Mouse (Mus musculus) cerebral cortex, adult 2 months (tissue): ENCODE data around the gene D17H6S53E.

Experiments used
- WGBS: fragments of 180-500 bp; shearing (Covaris S2); methylation state at CpG from one replicate; pipeline ENCODE4 v1.1.7; 2018; 5-methylcytosine and 5-hydroxymethylcytosine counted together

The D17H6S53E gene

DNA sequence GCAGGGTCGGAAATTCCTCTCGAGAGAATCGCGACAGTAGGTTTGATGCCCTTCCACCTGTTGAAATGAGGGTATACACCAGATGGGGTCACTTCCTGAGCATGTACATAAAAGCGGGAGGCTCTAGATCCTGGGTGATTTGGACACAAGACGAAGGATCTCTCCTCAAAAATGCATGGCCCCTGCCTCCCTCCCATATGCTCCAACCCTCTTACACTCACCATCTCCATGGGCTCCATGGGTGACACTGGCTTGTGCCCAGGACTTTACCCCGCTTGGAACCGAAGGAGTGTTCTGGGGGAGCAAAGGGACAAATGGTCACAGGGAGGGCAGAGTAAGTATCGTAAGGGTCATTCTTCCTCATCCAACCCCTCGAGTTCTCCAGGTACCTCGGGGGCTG, 35.2 kb downstream of the D17H6S53E start:
- 68% methylated on average over 11 of the region's 11 CpGs for WGBS

GRCm38 (mm10) chr17:35162121-35162520, 35.9 kb downstream of the D17H6S53E start:
- 50% methylated on average over 14 of the region's 14 CpGs for WGBS

DNA sequence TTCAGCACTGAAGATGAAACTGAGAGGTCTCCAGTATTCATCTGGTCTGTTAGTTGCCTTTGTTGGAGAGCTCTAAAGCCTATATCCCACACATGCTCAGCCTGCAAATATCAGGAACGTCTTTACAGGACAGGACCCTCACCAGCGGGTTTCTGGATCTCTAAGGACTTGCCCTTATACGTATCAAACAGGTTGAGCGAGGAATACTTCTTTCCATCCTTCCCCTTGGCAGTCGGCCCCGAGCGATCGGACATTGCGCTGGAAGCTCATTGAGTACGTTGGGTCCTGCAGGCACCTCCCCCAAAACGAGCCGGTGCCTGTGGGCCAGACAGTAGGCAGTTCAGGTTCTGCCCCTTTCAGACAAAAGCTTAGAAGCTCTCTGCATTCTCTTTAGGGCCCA, 36.6 kb downstream of the D17H6S53E start:
- 12% methylated on average over 12 of the region's 12 CpGs for WGBS

DNA sequence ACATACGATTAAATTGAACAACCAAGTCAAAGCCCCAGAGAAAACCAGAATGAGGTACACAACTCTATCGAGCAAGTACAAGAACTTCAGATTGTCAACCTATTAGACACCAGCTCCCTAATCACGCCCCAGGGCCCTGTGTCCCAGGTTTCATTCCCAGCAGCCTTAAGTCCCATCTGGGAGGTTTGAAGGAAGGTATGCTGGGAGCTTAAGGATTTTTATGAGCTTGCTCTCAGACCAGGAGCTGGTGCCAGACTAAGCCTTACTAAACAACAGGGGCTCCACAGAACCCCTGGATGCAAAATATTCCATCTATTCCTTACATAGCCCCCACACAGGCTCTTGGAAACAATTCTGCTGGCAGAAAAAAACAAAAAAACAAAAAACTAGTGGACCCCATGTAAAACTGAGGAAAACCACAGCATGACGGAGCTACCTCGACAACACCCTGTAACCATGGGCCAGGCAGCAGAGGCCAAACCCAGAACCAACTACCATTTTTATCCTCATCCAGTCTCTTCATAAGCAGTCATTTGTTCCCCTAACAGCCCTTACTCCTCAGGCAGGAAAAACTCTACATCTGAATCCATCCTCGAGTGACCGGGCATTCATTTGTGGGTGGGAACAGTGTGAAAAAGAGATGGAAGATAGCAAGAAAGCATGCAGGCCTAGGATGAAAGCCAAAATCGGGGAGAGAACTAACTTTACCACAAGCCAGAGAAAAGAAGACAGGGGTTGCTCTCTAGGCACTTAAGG, 37.3 kb downstream of the D17H6S53E start:
- WGBS, result 3% methylated on average over 8 of the region's 8 CpGs

- under 1% methylated on average over 26 of the region's 28 CpGs for WGBS
Measured at GRCm38 (mm10) chr17:35164218-35164567, 38.0 kb downstream of the D17H6S53E start.

DNA sequence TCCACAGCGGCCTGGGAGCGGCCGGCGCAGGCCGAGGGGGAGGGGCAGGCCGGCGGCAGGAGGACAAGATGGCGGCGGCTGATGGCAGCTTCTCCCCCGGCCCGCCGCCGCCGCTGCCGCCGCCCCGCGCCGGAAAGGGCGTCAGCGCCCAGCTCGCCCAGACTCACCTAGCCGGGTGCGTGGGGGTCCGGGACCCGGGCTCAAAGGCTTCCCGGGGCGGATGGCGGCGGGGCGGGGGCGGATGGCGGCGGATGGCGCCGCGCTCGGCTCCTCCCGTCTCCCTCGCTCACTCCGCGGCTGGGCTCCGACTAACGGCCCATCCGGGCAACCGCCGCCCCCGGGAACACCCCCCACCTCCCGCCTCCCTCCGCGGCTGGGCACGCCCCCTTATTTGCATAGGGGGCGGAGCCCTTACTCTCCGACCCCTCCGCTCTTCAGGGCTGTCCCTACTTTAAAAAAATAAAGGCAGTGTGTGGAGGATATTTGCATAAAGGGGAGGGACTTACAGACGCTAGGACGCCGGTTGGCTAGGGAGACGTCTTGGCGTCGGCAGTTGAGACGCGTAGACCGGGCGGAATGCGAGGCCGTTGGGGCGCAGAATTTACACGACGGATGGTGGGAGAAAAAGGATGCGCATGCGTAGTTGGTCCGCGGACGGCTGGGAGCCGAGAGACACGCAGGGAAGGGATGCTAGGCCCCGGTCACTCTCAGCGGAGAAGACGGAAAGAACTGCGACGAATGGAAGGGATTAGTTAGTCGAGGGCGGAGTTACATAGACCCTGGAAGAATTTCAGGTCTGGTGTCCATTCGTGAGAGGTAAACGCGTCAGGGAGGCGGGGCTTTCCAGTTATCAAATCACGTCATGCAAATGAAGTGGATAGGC, 38.6 kb downstream of the D17H6S53E start, which contains the start of gene Prrc2a:
Gene Prrc2a (minus strand): TSS at position 330 of the 883 bp plus-strand sequence.
- WGBS, result under 1% methylated on average over 82 of the region's 89 CpGs

GRCm38 (mm10) chr17:35165451-35166155, 39.4 kb downstream of the D17H6S53E start:
- 18% methylated on average over 12 of the region's 12 CpGs for WGBS

GRCm38 (mm10) chr17:35166352-35167035, 40.3 kb downstream of the D17H6S53E start:
- WGBS, result 74% methylated on average over 8 of the region's 8 CpGs

DNA sequence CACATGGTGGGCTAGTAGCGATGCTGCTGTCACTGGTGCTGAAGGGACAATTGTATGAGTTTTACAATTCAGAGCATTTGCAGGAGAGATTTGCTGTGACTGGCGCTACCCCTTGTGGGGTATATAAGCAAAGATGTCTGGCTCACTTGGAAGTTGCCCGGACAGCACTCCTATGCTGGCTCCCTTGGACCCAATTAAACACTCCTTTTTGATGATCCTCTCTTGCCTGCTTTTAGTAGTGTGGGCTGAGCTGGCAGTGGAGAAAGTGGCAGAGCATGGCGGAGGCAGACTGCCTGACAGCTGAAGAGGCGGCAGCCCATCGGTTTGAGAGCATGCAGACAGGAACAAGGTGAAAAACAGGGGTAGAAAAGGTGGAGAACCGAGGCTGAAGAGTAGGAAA, 41.6 kb downstream of the D17H6S53E start:
- WGBS, result 53% methylated on average over 7 of the region's 7 CpGs

DNA sequence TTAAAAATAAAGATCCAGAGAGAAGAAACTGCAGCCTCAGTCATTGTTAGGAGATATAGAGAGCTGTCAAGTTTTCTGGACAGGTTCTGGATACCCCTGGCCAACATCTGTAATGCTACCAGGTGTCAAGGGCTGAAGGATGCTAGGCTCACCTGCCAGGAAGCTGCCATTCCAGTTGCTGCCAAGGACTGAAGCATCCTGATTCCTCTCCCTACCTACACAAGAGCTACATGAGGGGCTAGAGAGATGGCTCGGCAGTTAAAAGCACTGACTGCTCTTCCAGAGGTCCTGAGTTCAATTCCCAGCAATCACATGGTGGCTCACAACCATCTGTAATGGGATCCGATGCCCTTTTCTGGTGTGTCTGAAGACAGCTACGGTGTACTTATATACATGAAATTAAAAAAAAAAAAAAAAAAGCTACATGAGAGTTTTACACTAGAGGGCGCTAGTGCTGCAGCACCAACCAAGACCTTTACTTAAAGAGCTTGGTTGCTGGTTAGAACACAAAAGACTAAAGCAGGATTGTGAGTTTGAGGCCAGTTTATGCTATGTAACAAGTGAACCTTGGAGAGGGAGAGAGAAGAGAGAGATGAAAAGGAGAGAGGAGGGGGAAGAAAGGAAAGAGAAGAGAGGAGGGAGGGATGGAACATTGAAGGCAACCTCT, 42.5 kb downstream of the D17H6S53E start:
- 13% methylated on average over 4 of the region's 4 CpGs for WGBS

- WGBS, result 52% methylated on average over 11 of the region's 11 CpGs
Measured at GRCm38 (mm10) chr17:35172445-35173234, 46.5 kb downstream of the D17H6S53E start.

DNA sequence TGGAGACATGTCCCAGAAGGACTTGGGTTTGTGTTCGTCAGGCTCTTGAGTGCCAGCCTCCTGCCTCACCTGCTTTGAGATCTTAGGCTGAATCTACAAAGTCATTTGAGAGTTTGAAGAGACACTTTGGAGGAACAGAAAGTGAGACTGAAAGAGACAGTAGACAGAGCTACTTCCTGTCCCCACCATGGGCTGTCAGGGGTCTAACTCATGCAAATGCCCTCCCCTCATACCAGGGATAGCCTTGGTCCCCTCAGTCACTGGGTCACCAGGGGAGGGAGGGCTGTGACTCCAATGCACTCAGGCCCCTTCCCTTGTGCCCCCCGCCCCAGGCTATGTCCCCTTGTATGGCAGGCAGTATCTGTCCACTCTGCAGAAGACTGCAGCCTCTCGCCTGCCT, 47.2 kb downstream of the D17H6S53E start:
- WGBS, result 73% methylated on average over 3 of the region's 3 CpGs

GRCm38 (mm10) chr17:35174201-35174977, 48.2 kb downstream of the D17H6S53E start:
- WGBS, result 66% methylated on average over 8 of the region's 8 CpGs

- WGBS, result 87% methylated on average over 6 of the region's 6 CpGs
Measured at GRCm38 (mm10) chr17:35175382-35175781, 49.2 kb downstream of the D17H6S53E start.

DNA sequence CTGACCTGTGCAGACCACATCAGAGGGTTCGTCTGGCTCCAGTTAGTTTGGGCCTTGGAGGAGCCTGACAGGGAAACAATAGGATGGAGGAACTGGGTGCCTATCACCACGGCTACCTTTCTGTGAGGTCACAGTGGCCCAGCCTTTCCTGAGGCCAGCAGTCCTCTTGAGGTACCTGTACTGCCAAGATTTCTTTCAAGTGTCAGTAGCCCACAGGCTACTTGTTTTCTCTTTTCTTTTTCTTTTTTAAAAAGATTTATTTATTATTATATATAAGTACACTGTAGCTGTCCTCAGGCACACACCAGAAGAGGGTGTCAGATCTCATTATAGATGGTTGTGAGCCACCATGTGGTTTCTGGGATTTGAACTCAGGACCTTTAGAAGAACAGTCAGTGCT, 49.8 kb downstream of the D17H6S53E start, which contains the start of gene Aif1:
Gene Aif1 (minus strand): TSS at position 101 of the 400 bp plus-strand sequence.
- WGBS, result 76% methylated on average over 2 of the region's 2 CpGs
